Mouse (Mus musculus) ovary, postnatal 36 days (tissue): Measurements from ENCODE around the gene Serp1.
"Not testable (repeated sequence)": the region's sequence is repeated elsewhere in the genome, so short reads cannot be mapped to it uniquely, and the experiment has no call there.

Experiments used
- DNase-seq: peaks from one replicate; pipeline ENCODE4 v3.0.0; 2022; ENCODE audit warnings: low spot score, mixed read lengths

Gene Serp1

GRCm38 (mm10) chr3:58508020-58508750, 17.5 kb downstream of the Serp1 start:
- no peak for DNase-seq

GRCm38 (mm10) chr3:58504676-58505075, 21.0 kb downstream of the Serp1 start:
- no peak for DNase-seq

DNA sequence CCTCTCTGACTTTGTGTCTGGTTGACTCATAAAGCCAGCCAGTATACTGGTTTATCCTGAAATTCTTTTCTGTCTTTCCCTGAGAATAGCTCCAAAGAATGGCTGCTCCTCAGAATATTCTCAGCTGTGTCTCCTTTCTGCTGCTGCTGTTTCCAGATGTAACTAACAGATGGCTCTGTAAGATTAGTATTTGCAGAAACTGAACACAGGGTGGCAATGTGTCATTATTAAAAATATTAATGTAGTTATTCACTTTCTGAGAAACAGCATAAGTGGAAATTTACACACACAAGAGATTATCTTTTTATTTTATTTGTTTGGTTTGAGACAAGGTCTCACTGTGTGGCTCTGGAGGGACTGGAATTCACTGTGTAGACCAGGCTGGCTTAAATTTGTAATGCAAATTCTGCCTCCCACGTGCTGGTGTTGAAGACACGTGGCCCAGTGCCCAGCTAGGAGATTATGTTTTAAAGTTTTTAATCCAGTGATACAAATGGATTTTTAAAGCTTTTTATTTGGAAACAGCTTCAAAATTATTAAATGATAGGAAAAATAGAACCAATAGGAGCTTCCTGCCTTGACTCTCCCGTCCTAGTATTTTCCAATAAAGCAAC, 21.9 kb downstream of the Serp1 start:
- DNase-seq = no peak

DNA sequence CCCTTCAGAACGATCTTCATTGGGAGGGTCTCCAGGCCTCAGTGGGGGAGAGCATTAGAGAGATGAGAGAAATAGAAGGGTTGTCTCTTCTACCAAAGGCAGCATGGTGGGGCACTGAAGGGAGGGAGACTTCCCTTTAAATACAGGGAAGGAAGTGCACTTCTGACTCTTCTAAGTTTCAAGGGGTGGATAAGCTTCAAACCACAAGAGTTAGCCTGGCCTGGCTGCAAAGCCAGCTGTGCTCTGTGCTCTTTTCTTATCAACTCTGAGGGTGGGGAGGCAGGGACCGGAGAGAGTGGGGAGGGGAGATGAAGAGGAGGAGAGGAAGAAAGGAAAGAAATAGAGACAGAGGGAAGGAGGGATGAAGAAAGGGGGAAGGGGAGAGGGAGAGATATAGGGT, 23.7 kb downstream of the Serp1 start:
- no peak for DNase-seq

DNA sequence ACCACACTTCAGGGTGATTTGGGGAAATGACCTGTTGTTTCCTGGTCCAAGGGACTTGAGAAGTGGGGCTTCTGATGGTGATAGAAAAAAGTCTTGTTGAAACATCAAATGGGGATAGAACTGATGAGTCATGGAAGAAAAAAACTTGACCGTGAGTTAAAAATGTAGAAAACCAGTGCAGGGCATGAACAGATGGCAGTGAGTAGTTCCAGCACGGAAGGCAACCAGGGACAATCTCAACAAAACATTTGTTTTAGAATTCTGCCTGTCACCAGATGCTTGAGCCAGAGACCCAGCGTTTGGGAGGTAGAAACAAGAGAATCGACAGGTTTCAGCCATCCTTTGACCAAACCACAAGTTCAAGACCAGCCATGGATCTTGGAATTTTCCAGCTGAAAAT, 32.1 kb downstream of the Serp1 start:
- no peak for DNase-seq

DNA sequence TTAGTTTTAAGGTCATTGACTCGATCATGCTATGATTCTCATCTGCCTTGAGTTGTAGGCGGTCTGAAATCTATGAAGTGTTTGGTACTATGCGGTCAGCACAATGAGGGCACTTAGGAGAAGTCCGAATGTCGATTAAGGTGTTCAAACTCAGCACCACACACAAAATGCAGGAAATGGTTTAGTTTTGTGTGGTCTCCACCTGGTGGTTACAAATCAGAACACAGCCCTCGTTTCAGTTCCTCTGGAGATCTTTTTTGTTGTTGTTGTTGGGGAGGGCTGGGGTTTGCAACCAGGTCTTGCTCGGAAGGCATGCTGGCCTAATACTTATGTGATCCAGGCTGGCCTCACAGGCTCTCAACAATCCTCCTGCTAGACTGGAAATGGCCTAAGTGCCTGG, 34.9 kb downstream of the Serp1 start:
- no peak for DNase-seq

DNA sequence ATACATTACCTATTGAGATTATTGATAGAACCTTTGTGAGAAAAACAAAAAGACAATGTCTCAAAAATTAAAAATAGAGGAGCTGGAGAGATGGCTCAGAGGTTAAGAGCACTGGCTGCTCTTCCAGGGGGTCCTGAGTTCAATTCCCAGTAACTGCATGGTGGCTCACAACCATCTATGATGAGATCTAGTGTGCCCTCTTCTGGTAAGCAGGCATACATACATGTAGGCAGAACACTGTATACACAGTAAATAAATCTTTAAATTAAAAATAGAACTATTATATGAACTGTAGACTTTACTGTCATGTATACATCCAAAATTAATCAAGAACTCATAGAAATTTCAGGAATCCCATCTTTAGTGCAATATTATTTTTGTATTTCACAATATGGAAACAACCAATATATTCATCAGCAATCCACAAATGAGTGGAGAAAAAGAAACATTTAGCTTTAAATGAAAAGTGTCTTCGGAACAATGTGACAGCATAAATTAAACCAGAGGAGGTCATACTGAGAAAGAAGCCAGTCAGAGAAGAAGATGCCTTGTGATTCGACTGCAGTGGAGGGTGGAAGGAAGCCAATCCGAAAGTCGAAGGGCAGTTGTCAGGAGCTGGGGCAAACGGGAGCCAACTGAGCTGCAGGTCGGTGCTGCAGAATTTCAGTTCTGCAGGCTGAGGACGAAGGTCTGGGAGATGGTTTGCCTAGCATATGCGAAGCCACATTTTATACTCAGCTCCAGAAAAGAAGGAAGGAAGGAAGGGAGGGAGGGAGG, 37.5 kb downstream of the Serp1 start:
- DNase-seq = no peak

DNA sequence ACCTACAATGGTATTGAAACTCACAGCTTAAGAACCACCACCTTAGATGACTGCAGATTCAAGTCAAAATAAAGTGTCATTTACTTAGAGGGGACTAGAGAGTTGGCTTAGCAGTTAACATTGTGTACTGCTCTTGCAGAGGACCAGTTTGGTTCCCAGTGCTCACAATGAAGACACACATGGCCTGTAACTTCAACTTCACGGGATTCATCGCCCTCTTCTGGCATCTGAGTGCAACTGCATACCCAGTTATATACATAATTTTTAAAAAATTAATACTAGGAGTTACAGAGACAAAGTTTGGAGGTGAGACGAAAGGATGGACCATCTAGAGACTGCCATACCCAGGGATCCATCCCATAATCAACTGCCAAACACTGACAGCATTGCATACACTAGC, 38.6 kb downstream of the Serp1 start:
- DNase-seq = no peak

- no peak for DNase-seq
Measured at GRCm38 (mm10) chr3:58485883-58486282, 39.8 kb downstream of the Serp1 start.

DNA sequence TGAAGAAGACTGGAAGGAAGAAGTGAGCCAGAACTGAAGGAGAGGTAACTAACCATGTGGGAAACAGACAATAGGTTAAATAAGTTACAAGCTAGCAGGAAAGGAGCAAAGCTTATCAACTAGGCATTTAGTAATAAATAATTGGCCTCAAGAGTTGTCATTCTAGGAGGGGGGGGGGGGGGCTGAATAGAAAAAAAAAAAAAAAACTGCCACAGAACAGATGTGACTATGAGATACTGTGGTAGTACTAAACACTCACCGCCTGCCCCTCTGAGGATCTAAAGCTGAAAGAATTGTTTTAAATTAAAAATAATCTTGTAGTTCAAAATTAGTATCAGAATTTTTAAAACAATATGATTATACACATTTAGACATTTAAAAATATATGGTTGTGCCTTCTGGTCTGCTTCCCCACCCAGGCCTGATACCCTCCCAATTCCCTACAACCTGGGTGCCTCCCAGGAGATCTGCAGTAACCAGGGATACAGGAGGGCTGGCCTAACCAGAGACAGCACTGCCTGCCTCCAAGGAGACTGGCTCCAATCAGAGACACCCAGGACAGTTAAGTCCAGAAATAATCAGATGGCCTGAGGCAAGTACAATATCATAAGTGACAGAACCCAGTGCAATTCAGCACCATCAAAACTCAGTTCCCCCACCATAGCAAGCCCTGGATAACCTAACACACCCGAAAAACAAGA, 46.8 kb downstream of the Serp1 start:
- DNase-seq = no peak

- DNase-seq = not testable (repeated sequence)
Measured at GRCm38 (mm10) chr3:58475298-58475697, 50.4 kb downstream of the Serp1 start.
